Mouse (Mus musculus) liver, embryonic 14.5 days (tissue): Measurements from ENCODE around the gene Alg5. TPM values are rescaled to one million over a fixed set of nuclear protein-coding genes. Genes with fewer than 3 reads are reported as not detected.

Source experiments
- ATAC-seq: fragments of 200-750 bp; cut with Nextera tagmentation; 2 replicates; pipeline ENCODE4 v1.8.0; 2017; ENCODE audit warnings: moderate number of reproducible peaks, mild to moderate bottlenecking, moderate library complexity; ENCODE audit not compliant: insufficient read depth
- DNase-seq, 3 experiments: peaks; one replicate each; pipeline ENCODE4 v3.0.0-alpha.2; 2012 to 2013; ENCODE audit warnings: low read depth in 3 of 3, low spot score in 3 of 3
- H3K27ac ChIP-seq: fragments of 300-500 bp; sonication (generic); 2 replicates; pipeline ENCODE4 v1.5.1; 2014; ENCODE audit warnings: moderate library complexity, mild to moderate bottlenecking, control low read depth, inconsistent platforms
- H3K27me3 ChIP-seq: fragments of 300-500 bp; sonication (generic); 2 replicates; pipeline ENCODE4 v1.6.1; 2014; ENCODE audit warnings: mild to moderate bottlenecking, low read length, moderate library complexity; ENCODE audit not compliant: control insufficient read depth, insufficient read depth
- H3K36me3 ChIP-seq: fragments of 300-500 bp; sonication (generic); replicated peaks from 2 replicates; pipeline ENCODE4 v1.6.1; 2014; ENCODE audit warnings: low read depth; ENCODE audit not compliant: control insufficient read depth, insufficient read depth
- H3K4me1 ChIP-seq, 2 experiments: fragments of 200-500 bp in 1 of 2; fragments of 300-500 bp in 1 of 2; sonication (generic) in 1 of 2; replicated peaks; 2 replicates each; pipeline ENCODE4 v1.6.1; 2012 to 2014; ENCODE audit warnings: antibody characterized with exemption in 1 of 2, inconsistent platforms in 1 of 2, low read length in 1 of 2; ENCODE audit not compliant: control insufficient read depth in 2 of 2, insufficient read depth in 2 of 2
- H3K4me2 ChIP-seq: fragments of 300-500 bp; sonication (generic); 2 replicates; pipeline ENCODE4 v1.6.1; 2014; ENCODE audit warnings: low read depth, mild to moderate bottlenecking, control low read depth, moderate library complexity
- H3K4me3 ChIP-seq, 2 experiments: fragments of 200-500 bp in 1 of 2; fragments of 300-500 bp in 1 of 2; sonication (generic) in 1 of 2; 2 replicates each; pipeline ENCODE4 v1.5.1; 2012 to 2014; ENCODE audit warnings: low read depth in 2 of 2, low read length in 2 of 2, mild to moderate bottlenecking in 2 of 2, control low read depth in 1 of 2, inconsistent platforms in 1 of 2, moderate library complexity in 1 of 2; ENCODE audit not compliant: insufficient read depth in 1 of 2
- H3K9ac ChIP-seq: fragments of 300-500 bp; sonication (generic); replicated peaks from 2 replicates; pipeline ENCODE4 v1.6.1; 2014; ENCODE audit warnings: mild to moderate bottlenecking, control low read depth, moderate library complexity
- H3K9me3 ChIP-seq: fragments of 300-500 bp; sonication (generic); 2 replicates; pipeline ENCODE4 v1.6.1; 2016; ENCODE audit warnings: low read length, mixed read lengths; ENCODE audit not compliant: control insufficient read depth
- CTCF ChIP-seq: IDR thresholded peaks from 2 replicates; pipeline ENCODE4 v1.5.1; 2016; ENCODE audit warnings: antibody characterized with exemption, low read depth, control low read depth
- EP300 ChIP-seq: IDR thresholded peaks from 2 replicates; pipeline ENCODE4 v1.6.1; 2016; ENCODE audit warnings: antibody characterized with exemption, low read depth
- WGBS: fragments of 180-500 bp; shearing (Covaris S2); extraction: QIAGEN DNeasy Blood & Tissue Kit; methylation state at CpG from one replicate; pipeline ENCODE4 v1.1.7; 2014; ENCODE audit not compliant: insufficient replicate concordance; 5-methylcytosine and 5-hydroxymethylcytosine counted together
- polyA plus RNA-seq, 2 experiments: library from polyadenylated mRNA; depleted of rRNA in 1 of 2; stranded (reverse) in 1 of 2; unstranded in 1 of 2; fragments of >200 nt; fragmentation: Nextera tagmentation in 1 of 2; extraction: Ambion mirVana in 1 of 2; gene quantifications; 2 replicates each; pipeline versions ENCODE4 v1.2.1 to v1.2.3; 2012 to 2014

The Alg5 gene
- polyA plus RNA-seq, 2 experiments, result 12.2 to 29.3 TPM

DNA sequence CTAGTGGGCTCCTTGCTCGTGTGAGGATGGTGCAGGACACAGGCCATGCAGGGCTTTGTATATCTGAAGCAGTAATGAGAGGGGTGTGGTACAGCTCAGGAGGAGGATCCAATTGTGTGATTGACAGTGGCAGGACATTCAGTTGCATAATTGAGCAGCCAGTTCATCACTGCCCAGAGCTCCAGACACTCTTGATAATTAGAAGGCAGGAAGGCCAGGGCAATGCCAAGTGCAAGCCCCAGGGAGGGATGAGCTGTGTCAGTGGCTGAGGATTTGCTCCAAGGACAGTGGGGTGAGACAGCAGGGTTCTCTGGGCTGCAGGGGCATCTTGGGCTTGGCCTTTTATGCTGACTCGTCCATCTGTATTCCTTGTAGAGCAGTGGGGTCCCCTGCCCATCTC is 55.3 kb downstream of the Alg5 start:
- H3K4me1 ChIP-seq, result no peaks in the 10 kb centered on the region
- no peak overlapping the region for H3K4me3 ChIP-seq
- WGBS, result 27% methylated on average over 2 of the region's 2 CpGs
- no peaks in the 10 kb centered on the region for H3K36me3 ChIP-seq
- ATAC-seq (no peak), DNase-seq (no peak)
- no peak overlapping the region for H3K4me2 ChIP-seq
- H3K27ac ChIP-seq, result no peak overlapping the region
- no peak for TF ChIP-seq CTCF
- TF ChIP-seq EP300, result no peak
- H3K27me3 ChIP-seq, result no peaks in the 10 kb centered on the region
- peaks cover 3% of the 10 kb centered on the region for H3K9me3 ChIP-seq
- H3K9ac ChIP-seq, result no peak overlapping the region

DNA sequence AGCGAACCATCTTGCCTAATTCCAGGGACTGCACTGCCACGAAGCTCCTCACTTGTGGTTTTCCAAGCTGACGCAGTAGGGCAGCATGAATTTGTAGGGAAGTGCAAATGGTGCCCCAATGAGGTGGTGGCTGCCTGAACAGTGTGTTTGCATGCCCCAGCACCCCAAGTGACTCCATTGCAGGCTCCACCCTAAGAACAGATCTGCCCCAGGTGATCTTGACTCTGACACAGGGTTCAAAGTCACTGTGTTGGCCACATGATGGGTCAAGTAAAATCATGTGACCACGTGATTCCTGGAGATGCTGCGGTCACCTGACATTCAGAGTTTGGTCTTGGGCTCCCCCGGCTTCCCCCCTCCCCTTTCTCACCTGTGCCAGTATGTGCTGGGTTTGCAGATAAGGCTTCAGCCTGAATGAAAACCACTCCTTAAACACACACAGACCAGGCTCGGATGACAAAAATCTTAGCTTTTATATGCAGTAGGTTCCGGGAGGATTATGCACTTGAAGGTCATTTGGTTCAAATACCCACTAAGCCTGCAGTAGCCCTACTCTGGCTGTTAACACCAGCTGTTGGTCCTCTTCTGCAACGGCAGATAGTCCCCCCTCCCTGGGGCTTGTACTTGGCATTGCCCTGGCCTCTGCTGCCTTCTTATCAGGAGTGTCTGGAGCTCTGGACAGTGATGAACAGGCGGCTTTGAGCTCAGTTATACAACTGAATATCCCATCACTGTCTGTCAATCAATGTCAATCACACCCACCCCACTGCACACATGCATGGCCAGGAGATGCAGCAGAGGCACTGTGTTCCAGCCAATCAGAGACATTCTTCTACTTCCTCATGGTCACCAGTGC is 56.7 kb downstream of the Alg5 start:
- no peaks in the 10 kb centered on the region for H3K36me3 ChIP-seq
- H3K4me1 ChIP-seq, result no peaks in the 10 kb centered on the region
- no peak overlapping the region for H3K27ac ChIP-seq
- TF ChIP-seq EP300, result no peak
- no peak for TF ChIP-seq CTCF
- WGBS, result 52% methylated on average over 10 of the region's 10 CpGs
- no peaks in the 10 kb centered on the region for H3K27me3 ChIP-seq
- no peak overlapping the region for H3K4me3 ChIP-seq
- no peak overlapping the region for H3K9ac ChIP-seq
- H3K4me2 ChIP-seq, result no peak overlapping the region
- H3K9me3 ChIP-seq, result peaks cover 3% of the 10 kb centered on the region
- ATAC-seq, result no peak
- DNase-seq, result no peak

DNA sequence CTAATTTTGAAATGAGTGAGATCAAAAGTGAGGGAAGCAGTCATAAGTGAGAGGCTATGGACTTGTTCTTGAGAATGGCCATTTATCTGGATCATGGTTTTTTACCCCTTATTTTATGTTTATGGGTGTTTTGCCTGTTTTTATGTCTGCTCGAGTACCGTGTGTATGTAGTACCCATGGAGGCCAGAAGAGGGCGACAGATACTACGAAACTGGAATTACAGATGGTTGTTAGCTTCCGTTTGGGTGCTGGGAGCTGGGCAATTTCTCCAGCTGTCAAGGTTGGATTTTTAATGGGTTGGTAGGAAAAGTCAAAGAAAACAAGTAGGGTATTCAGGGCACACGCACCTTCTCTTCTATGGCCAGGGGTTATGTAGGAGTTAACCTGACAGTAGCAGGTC is 58.4 kb downstream of the Alg5 start:
- Histone ChIP-seq H3K4me3 (no peak overlapping the region), H3K27ac (no peak overlapping the region), H3K4me2 (no peak overlapping the region), H3K27me3 (no peaks in the 10 kb centered on the region), H3K9me3 (peaks cover 3% of the 10 kb centered on the region), H3K36me3 (no peaks in the 10 kb centered on the region), H3K4me1 (no peaks in the 10 kb centered on the region), H3K9ac (no peak overlapping the region)
- no peak for DNase-seq
- WGBS, result 74% methylated on average over 6 of the region's 6 CpGs
- TF ChIP-seq EP300 (no peak), CTCF (peak; percentile 66)
- ATAC-seq, result no peak

DNA sequence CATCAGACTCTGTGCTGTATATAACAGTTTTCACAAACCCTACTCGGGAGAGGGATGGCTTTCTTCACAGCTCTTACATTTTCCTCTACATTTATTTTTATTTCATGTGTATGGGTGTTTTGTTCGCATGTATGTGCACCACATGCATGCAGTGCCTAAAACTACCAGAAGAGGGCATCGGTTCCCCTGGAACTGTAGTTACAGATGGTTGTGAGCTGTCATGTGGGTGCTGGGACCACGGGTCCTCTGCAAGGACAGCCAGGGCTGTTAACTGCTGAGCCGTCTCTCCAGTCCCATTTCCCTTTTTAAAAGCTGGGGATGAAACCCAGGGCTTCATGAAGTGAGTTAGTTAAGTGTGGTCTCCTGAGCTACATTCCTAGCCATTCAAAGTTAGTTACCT is 60.0 kb downstream of the Alg5 start:
- no peaks in the 10 kb centered on the region for H3K4me1 ChIP-seq
- peaks cover 3% of the 10 kb centered on the region for H3K9me3 ChIP-seq
- ATAC-seq, result no peak
- H3K27ac ChIP-seq, result no peak overlapping the region
- no peak overlapping the region for H3K4me3 ChIP-seq
- no peak overlapping the region for H3K4me2 ChIP-seq
- TF ChIP-seq CTCF (peak; percentile 55), EP300 (no peak)
- DNase-seq, result no peak
- no peak overlapping the region for H3K9ac ChIP-seq
- H3K36me3 ChIP-seq, result no peaks in the 10 kb centered on the region
- H3K27me3 ChIP-seq, result no peaks in the 10 kb centered on the region
- 72% methylated on average over 5 of the region's 5 CpGs for WGBS

DNA sequence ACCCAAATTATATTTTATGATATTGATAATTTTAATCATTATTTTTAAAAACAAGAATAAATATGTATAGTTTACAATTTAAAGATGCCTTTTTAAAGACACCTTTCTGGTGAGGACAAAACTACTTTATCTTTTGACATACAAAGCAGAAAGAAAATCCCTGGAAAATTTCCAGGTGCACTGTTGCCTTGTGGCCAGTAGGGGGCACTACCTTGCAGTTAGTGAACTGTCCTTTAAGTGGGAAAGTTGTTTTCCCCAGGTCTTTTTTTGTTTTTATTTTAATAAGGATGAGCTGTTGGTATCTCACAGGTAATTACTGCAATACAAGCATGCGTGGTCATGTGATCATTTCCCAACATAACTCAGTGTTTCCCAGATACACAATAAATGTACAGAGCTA is 60.5 kb downstream of the Alg5 start:
- DNase-seq, result no peak

More for the DNA sequence above, 60.5 kb downstream of the Alg5 start:
- Histone ChIP-seq H3K4me3 (no peak overlapping the region), H3K9ac (no peak overlapping the region), H3K4me2 (no peak overlapping the region), H3K27ac (no peak overlapping the region), H3K9me3 (peaks cover 3% of the 10 kb centered on the region), H3K4me1 (no peaks in the 10 kb centered on the region), H3K27me3 (no peaks in the 10 kb centered on the region), H3K36me3 (no peaks in the 10 kb centered on the region)
- WGBS, result 81% methylated on average over 1 of the region's 1 CpGs
- no peak for TF ChIP-seq EP300
- peak; percentile 36; the same call in 1 of the 2 replicates for TF ChIP-seq CTCF
- no peak for ATAC-seq
